Comparison of ENCODE assay signal across 8 mouse cellular contexts in the genomic region with DNA sequence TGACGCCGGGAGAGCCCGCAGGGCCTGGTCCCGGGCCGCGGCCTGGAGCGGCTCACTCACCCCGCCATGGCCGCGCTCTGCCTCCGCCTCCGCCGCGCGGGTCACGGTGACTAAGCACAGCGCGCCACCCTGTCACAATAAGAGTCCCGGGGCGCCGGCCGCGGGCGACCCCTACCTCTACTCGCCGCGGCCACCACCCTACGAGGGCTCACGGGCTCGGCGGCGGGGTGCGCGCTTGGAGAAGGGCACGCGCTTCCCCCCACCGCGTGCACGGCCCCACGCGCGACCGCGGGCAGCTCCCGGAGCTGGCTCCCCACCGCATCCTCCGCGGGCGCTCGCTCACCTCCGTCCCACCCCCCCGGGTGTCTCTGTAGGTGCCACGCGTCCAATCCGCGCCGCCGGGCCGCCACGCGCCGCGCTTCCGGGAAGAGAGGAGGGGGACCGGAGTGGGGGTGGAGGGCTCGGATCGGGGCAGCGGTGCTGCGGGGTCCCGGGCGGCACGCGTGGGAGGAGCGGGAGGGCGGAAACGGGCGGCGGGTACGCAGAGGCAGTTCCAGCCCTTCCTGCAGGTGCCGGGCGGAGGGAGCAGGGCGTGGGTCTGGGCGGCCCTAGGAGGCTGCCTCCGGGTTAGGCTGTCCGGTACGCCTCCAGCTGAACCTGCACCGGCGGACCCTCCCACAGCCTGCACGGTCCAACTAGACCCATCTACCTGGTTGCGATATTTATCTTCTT. TPM values are rescaled to one million over a fixed set of nuclear protein-coding genes. Genes with fewer than 3 reads are reported as not detected.
DNase-seq lines count a peak whose midpoint lies in the region; ATAC-seq and TF ChIP-seq lines count a peak whose summit lies in the region.

A gene (minus strand): TSS at position 629 of the 732 bp plus-strand sequence.

- H3K79me2 ChIP-seq in heart, adult 2 months (replicated peaks; ENCODE audit: control insufficient read depth, insufficient read depth, low read length): no peaks in the 10 kb centered on the region

- DNase-seq in left cerebral cortex, adult 18-20 months (ENCODE audit: low spot score in 2 of 2): peak; percentile 68 to 76
- DNase-seq in left cerebral cortex, adult 11 months (ENCODE audit: low spot score): no peak
- DNase-seq in heart, adult 2 months: peak; percentile 92
- DNase-seq in kidney, adult 8-10 months: peak; percentile 67 to 79
- peak; percentile 83 for DNase-seq in midbrain, postnatal 0 days (ENCODE audit: low spot score)
- DNase-seq in spleen, postnatal 14 days (ENCODE audit: low spot score in 2 of 2): peak; percentile 75 to 84

- peaks cover 26% of the 10 kb centered on the region for H3K36me3 ChIP-seq in embryonic facial prominence, embryonic 13.5 days
- peaks cover 2% of the 10 kb centered on the region; the same call in 1 of the 2 replicates for H3K36me3 ChIP-seq in heart, adult 2 months (ENCODE audit: control insufficient read depth, insufficient read depth, low read length)
- peaks cover 21% of the 10 kb centered on the region for H3K36me3 ChIP-seq in limb, embryonic 15.5 days
- peaks cover 7% of the 10 kb centered on the region; the same call in 1 of the 2 replicates for H3K36me3 ChIP-seq in midbrain, postnatal 0 days (ENCODE audit: insufficient read depth, low read length)

- intact Hi-C loops in heart, adult 2 months (cut with DNase I): loop anchor here (2.0 kb wide), 2 partner anchors 26 to 50 kb away; a partner anchor contains a TSS

- peak within 1 kb of the TSS; percentile 99 for H3K9ac ChIP-seq in embryonic facial prominence, embryonic 13.5 days
- peak within 1 kb of the TSS; percentile 96 for H3K9ac ChIP-seq in heart, adult 2 months (ENCODE audit: low read depth, low read length)
- H3K9ac ChIP-seq in limb, embryonic 15.5 days: peak within 1 kb of the TSS; percentile 89
- peak within 1 kb of the TSS; percentile 86 for H3K9ac ChIP-seq in midbrain, postnatal 0 days (replicated peaks; ENCODE audit: low read length, poor library complexity, severe bottlenecking)

- peaks cover 28% of the 10 kb centered on the region for H3K27me3 ChIP-seq in embryonic facial prominence, embryonic 13.5 days
- peaks cover under 1% of the 10 kb centered on the region; the same call in 1 of the 2 replicates for H3K27me3 ChIP-seq in heart, adult 2 months (ENCODE audit: control insufficient read depth, insufficient read depth, low read length)
- peaks cover 25% of the 10 kb centered on the region for H3K27me3 ChIP-seq in limb, embryonic 15.5 days
- peaks cover 13% of the 10 kb centered on the region for H3K27me3 ChIP-seq in midbrain, postnatal 0 days (ENCODE audit: insufficient read depth, low read length)

- peak within 1 kb of the TSS; percentile 91 for H3K27ac ChIP-seq in embryonic facial prominence, embryonic 13.5 days
- peak within 1 kb of the TSS; percentile 96 for H3K27ac ChIP-seq in heart, adult 2 months
- H3K27ac ChIP-seq in limb, embryonic 15.5 days: peak within 1 kb of the TSS; percentile 95
- H3K27ac ChIP-seq in midbrain, postnatal 0 days (ENCODE audit: low read depth, low read length): peak within 1 kb of the TSS; percentile 82

- peaks cover 30% of the 10 kb centered on the region for H3K4me1 ChIP-seq in embryonic facial prominence, embryonic 13.5 days
- H3K4me1 ChIP-seq in heart, adult 2 months (ENCODE audit: control insufficient read depth, insufficient read depth, low read length): peaks cover 12% of the 10 kb centered on the region
- peaks cover 26% of the 10 kb centered on the region for H3K4me1 ChIP-seq in limb, embryonic 15.5 days
- H3K4me1 ChIP-seq in midbrain, postnatal 0 days (ENCODE audit: insufficient read depth, low read length): peaks cover 6% of the 10 kb centered on the region

- under 1% methylated on average over 71 of the region's 90 CpGs for WGBS in embryonic facial prominence, embryonic 13.5 days
- under 1% methylated on average over 84 of the region's 90 CpGs for WGBS in heart, adult 2 months
- under 1% methylated on average over 78 of the region's 90 CpGs for WGBS in limb, embryonic 15.5 days
- WGBS in midbrain, postnatal 0 days: under 1% methylated on average over 66 of the region's 90 CpGs

- ATAC-seq in embryonic facial prominence, embryonic 13.5 days (ENCODE audit: insufficient number of reproducible peaks, insufficient read depth, low FRiP score, low TSS enrichment, low read depth): peak; percentile 85
- ATAC-seq in limb, embryonic 15.5 days (ENCODE audit: insufficient number of reproducible peaks, low FRiP score, low TSS enrichment, low read depth): peak; percentile 79
- peak; percentile 73 for ATAC-seq in midbrain, postnatal 0 days (ENCODE audit: low FRiP score)

- TF ChIP-seq CTCF in heart, adult 2 months (IDR thresholded peaks at IDR 0.05): no peak; the same call in 1 of the 2 replicates
- TF ChIP-seq CTCF in midbrain, postnatal 0 days (IDR thresholded peaks at IDR 0.05): no peak

- no peak for TF ChIP-seq EP300 in heart, adult 2 months (IDR thresholded peaks at IDR 0.05; ENCODE audit: insufficient read depth, low read depth, low read length)

- peak within 1 kb of the TSS; percentile 93 for H3K4me3 ChIP-seq in embryonic facial prominence, embryonic 13.5 days
- peak within 1 kb of the TSS; percentile 64 for H3K4me3 ChIP-seq in heart, adult 2 months
- H3K4me3 ChIP-seq in limb, embryonic 15.5 days: peak within 1 kb of the TSS; percentile 73
- H3K4me3 ChIP-seq in midbrain, postnatal 0 days (ENCODE audit: low read depth, low read length): peak within 1 kb of the TSS; percentile 78

- peak; percentile 42; the same call in 1 of the 2 replicates for TF ChIP-seq POLR2A in heart, adult 2 months (IDR thresholded peaks at IDR 0.05; ENCODE audit: insufficient read depth, low read depth, low read length)

- H3K4me2 ChIP-seq in embryonic facial prominence, embryonic 13.5 days: peak within 1 kb of the TSS; percentile 78
- H3K4me2 ChIP-seq in limb, embryonic 15.5 days: peak within 1 kb of the TSS; percentile 67
- H3K4me2 ChIP-seq in midbrain, postnatal 0 days (ENCODE audit: low read depth, low read length, poor library complexity, severe bottlenecking): peak within 1 kb of the TSS; percentile 68

- H3K9me3 ChIP-seq in embryonic facial prominence, embryonic 13.5 days: no peaks in the 10 kb centered on the region
- H3K9me3 ChIP-seq in limb, embryonic 15.5 days: no peaks in the 10 kb centered on the region
- no peaks in the 10 kb centered on the region for H3K9me3 ChIP-seq in midbrain, postnatal 0 days (ENCODE audit: low read length)

RNA-seq across cellular contexts. Expression of the gene that starts here (rescaled TPM):
- 10 to 100 TPM; 53.4 to 58.0 TPM for total RNA-seq in left cerebral cortex, adult 18-20 months (2021)
- polyA plus RNA-seq in embryonic facial prominence, embryonic 13.5 days (2015; fragmentation: Nextera tagmentation; extraction: Ambion mirVana): 65.2 and 70.7 TPM in 2 replicates
- total RNA-seq in heart, adult 2 months (2021): 10 to 100 TPM; 37.6 to 47.2 TPM
- polyA plus RNA-seq in heart, adult 2 months (2012; rRNA removed): 40.4 and 46.0 TPM in 2 replicates
- 77.7 and 78.6 TPM in 2 replicates for polyA plus RNA-seq in limb, embryonic 15.5 days (2015; fragmentation: Nextera tagmentation; extraction: Ambion mirVana)
- 72.5 and 89.7 TPM in 2 replicates for total RNA-seq in midbrain, postnatal 0 days (2014; rRNA removed)
- 60.6 and 67.7 TPM in 2 replicates for polyA plus RNA-seq in midbrain, postnatal 0 days (2015; fragmentation: Nextera tagmentation; extraction: Ambion mirVana)
